Mouse (Mus musculus) retina, embryonic 14.5 days (tissue): Measurements from ENCODE around the gene Ptges3.

Experiments
- DNase-seq: peaks from one replicate; pipeline ENCODE4 v3.0.0-alpha.2; 2015; ENCODE audit warnings: low spot score

The Ptges3 gene

GRCm38 (mm10) chr10:128092506-128093495, 34.0 kb downstream of the Ptges3 start:
- peak; percentile 84 for DNase-seq

GRCm38 (mm10) chr10:128093496-128094294, 34.9 kb downstream of the Ptges3 start:
- peak; percentile 39 for DNase-seq

DNA sequence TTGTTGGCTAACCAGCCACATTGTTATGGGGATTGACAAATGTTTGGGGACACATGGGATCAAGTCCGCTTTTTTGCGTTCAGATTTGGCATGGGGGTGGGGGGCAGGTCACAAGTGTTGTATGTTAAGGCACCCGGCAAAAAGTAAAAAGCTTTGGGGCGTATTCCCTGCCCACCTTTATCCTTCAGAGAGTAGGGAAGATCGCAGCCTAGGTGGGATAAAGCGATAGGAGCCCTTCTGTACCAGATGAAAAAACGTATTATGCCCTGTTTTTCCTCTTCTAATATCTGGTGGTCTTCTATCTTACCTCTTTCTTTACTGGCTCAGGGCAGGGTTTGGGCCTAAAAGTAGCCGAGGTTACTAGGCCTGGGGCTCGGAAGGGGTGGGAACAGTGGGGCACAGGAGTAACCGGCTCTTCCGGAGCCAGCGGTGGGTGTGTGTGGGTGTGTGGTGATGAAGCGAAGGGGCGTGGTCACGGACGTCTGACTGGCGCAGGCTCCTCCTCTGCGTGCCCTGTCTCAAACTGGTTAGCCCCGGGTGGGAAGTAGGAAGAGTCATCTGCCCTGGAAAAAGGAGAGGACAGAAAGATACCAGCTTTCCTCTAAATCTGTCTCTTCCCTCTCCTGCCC, 35.7 kb downstream of the Ptges3 start:
- DNase-seq = peak; percentile 88

DNA sequence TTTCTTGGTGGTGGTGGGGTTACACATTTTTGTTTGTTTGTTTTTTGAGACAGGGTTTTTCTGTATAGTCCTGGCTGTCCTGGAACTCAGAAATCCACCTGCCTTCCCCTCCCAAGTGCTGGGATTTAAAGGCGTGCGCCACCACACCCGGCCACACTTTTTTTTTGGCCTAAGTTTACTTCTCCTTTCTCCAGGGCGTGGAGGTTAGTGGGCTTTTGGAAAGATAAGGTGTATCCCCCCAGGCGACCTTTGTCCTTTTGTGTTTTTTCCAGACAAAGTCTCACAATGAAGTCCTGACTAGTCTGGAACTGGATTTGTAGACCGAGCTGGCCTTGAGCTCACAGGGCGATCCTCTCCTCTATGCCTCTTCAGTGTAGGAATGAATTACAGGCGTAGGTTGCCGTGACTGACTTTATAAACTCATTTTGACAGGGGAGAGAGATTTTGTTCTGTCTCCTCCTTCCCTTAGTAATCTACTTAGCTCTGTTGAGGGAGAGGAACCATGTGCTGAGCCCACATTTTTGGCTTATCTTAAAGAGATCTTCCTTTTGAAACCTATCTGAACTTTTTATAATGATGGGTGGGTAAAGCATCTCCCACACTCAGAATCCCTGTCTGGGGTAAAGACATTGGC, 36.4 kb downstream of the Ptges3 start:
- no peak for DNase-seq

GRCm38 (mm10) chr10:128096313-128096692, 37.5 kb downstream of the Ptges3 start:
- no peak for DNase-seq

- DNase-seq = peak; percentile 95
Observed at GRCm38 (mm10) chr10:128096693-128097586, 38.2 kb downstream of the Ptges3 start.

DNA sequence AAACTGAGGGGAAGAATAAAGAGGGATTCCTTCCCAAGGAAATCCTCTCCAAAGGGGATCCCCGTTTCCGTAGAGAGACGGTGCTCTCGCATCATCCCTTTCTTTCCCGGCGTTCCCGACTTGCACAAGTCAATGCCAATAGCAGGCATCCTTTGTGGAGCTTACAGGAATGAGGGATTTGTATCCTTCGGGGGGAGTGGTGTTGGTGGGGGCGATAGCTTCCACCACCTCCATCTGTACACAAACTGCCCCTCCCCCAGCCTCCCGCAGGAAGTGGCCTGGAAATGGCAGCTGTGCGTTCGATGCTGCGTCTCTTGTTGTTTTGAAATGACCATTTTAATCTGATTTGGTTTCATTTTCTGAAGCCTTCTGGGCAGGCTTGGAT, 38.8 kb downstream of the Ptges3 start:
- DNase-seq = peak; percentile 64

DNA sequence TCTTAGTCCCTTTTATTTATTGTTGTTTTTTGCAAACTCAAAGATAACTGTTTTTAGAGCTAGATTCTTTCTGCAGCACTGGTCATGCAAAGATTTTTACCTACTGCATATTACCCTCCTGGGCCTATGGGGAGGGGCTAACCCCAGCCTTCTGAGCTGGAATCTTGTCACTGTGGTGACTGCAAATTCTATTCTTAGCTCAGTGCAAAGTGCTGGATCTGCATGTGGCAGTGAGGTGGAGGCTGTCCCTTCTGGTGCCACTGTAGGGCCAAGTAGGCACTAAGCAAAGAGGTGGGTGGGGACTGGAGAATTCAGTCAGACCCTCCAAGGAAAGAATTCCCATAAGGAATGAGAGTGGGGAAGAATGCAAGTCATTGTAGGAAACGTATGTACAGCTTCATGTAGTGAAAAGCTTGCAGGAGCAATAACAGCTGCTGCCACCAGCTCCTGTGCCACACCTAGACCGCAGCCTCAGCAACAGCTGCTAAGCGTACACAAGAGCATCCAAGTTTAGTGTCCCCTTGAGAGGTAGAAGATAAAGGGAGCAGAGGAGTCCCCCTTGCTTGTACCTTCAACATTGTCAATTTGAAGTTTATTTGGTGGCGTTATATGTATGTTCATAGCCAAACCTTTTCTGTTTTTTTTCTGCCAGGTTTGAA, 51.5 kb downstream of the Ptges3 start:
- no peak for DNase-seq

DNA sequence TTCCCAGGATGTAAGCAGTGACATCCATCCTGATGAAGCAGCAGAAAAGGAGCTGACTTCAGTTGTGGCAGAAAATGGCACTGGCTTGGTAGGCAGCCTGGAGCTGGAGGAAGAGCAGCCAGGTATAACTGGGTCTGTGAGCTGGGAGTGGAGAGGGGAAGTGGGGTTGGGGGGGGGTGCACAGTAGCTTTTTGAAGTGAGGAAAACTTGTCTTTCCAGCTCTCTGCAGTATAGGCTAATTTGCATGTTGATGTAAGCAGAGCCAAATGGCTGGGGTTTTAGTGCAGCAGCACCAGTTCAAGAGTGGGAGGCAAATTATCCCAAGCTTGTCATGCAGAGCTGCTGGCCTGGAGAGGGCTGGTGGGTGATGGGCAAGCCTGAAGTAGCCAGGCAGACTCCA, 52.5 kb downstream of the Ptges3 start:
- DNase-seq = no peak

DNA sequence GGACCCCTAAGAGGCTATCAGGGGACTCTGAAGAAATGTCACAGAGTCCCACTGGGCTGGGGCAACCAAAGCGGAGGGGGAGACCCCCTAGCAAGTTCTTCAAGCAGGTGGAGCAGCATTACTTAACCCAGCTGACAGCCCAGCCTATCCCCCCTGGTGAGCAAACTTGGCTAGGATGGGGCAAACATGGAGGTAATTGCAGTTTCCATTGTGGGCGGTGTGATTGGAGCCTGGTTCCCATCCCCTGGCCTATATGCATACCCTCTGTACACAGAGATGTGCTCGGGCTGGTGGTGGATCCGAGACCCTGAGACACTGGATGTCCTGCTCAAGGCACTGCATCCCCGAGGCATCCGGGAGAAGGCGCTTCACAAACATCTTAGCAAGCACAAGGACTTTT, 65.1 kb downstream of the Ptges3 start:
- no peak for DNase-seq

DNA sequence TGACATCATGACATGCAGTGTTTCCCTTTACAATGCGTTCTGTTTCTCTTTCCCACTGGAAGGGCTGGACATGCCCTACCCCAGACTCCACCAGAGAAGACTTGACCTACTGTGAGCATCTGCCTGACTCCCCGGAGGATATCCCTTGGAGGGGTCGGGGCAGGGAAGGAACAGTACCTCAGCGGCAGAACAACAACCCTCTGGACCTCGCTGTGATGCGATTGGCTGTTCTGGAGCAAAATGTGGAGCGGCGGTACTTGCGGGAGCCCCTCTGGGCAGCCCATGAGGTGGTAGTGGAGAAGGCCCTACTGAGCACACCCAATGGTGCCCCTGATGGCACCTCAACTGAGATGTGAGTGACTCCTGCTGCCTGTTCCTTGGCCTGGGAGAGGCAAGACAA, 66.1 kb downstream of the Ptges3 start:
- DNase-seq = no peak

GRCm38 (mm10) chr10:128125951-128126350, 67.2 kb downstream of the Ptges3 start:
- DNase-seq = no peak
